Mouse (Mus musculus): ENCODE data around the gene Hes5. TPM values are rescaled to one million over a fixed set of nuclear protein-coding genes. Genes with fewer than 3 reads are reported as not detected.

Hes5 gene
- polyA plus RNA-seq, 1 experiment from 2014 or later = 0.33 TPM

- Histone ChIP-seq H3K36me3 (peaks cover 24% of the 10 kb centered on the region), H3K9me3 (replicated peaks) (no peaks in the 10 kb centered on the region), H3K27ac (peak overlapping the region; percentile 76), H3K27me3 (ENCODE audit: low read depth, poor library complexity, severe bottlenecking) (peaks cover 26% of the 10 kb centered on the region), H3K4me1 (peaks cover 46% of the 10 kb centered on the region), H3K4me3 (no peak overlapping the region)
- 86% methylated on average over 5 of the region's 5 CpGs for WGBS
- no peak for DNase-seq (ENCODE audit: low spot score)
Observed at GRCm38 (mm10) chr4:154985151-154985777, 24.5 kb downstream of the Hes5 start.

GRCm38 (mm10) chr4:154986096-154986495 is 25.4 kb downstream of the Hes5 start:
- Histone ChIP-seq H3K9me3 (replicated peaks) (no peaks in the 10 kb centered on the region), H3K36me3 (peaks cover 16% of the 10 kb centered on the region), H3K4me3 (peak overlapping the region; percentile 33), H3K27me3 (ENCODE audit: low read depth, poor library complexity, severe bottlenecking) (peaks cover 26% of the 10 kb centered on the region), H3K27ac (peak overlapping the region; percentile 76), H3K4me1 (peaks cover 46% of the 10 kb centered on the region)
- WGBS = 15% methylated on average over 17 of the region's 17 CpGs
- peak; percentile 85 for DNase-seq (ENCODE audit: low spot score)

- DNase-seq (ENCODE audit: low spot score) = no peak
- Histone ChIP-seq H3K4me1 (peaks cover 41% of the 10 kb centered on the region), H3K4me3 (no peak overlapping the region), H3K9me3 (replicated peaks) (no peaks in the 10 kb centered on the region), H3K36me3 (peaks cover 9% of the 10 kb centered on the region), H3K27ac (peak overlapping the region; percentile 76), H3K27me3 (ENCODE audit: low read depth, poor library complexity, severe bottlenecking) (peaks cover 26% of the 10 kb centered on the region)
- 81% methylated on average over 15 of the region's 15 CpGs for WGBS
Observed at GRCm38 (mm10) chr4:154986750-154987149, 26.0 kb downstream of the Hes5 start.

- no peak for DNase-seq (ENCODE audit: low spot score)
- H3K36me3 ChIP-seq = no peaks in the 10 kb centered on the region
- peaks cover 25% of the 10 kb centered on the region for H3K4me1 ChIP-seq
- H3K27ac ChIP-seq = no peak overlapping the region
- no peaks in the 10 kb centered on the region for H3K9me3 ChIP-seq (replicated peaks)
- no peak overlapping the region for H3K4me3 ChIP-seq
- WGBS = 84% methylated on average over 4 of the region's 4 CpGs
- H3K27me3 ChIP-seq (ENCODE audit: low read depth, poor library complexity, severe bottlenecking) = peaks cover 10% of the 10 kb centered on the region; the same call in 1 of the 2 replicates
Observed at GRCm38 (mm10) chr4:154994876-154995275, 34.2 kb downstream of the Hes5 start.

- 52% methylated on average over 8 of the region's 8 CpGs for WGBS
- H3K4me3 ChIP-seq = no peak overlapping the region
- H3K27me3 ChIP-seq (ENCODE audit: low read depth, poor library complexity, severe bottlenecking) = peaks cover 10% of the 10 kb centered on the region; the same call in 1 of the 2 replicates
Observed at GRCm38 (mm10) chr4:154996572-154997154, 35.9 kb downstream of the Hes5 start.

GRCm38 (mm10) chr4:154999379-154999778 is 38.7 kb downstream of the Hes5 start:
- Histone ChIP-seq H3K36me3 (no peaks in the 10 kb centered on the region), H3K27ac (no peak overlapping the region), H3K9me3 (replicated peaks) (no peaks in the 10 kb centered on the region), H3K27me3 (ENCODE audit: low read depth, poor library complexity, severe bottlenecking) (0 out of 2 replicates have a peak, but pooled peaks cover 3% of the 10 kb centered on the region), H3K4me3 (no peak overlapping the region), H3K4me1 (peaks cover 23% of the 10 kb centered on the region)
- WGBS = 91% methylated on average over 5 of the region's 5 CpGs
- DNase-seq (ENCODE audit: low spot score) = no peak

More at GRCm38 (mm10) chr4:154996572-154997154, 35.9 kb downstream of the Hes5 start:
- no peaks in the 10 kb centered on the region for H3K36me3 ChIP-seq
- H3K9me3 ChIP-seq (replicated peaks) = no peaks in the 10 kb centered on the region
- no peak for DNase-seq (ENCODE audit: low spot score)
- 0 out of 2 replicates have a peak overlapping the region, but pooled peaks have one; percentile 3 for H3K27ac ChIP-seq
- peaks cover 30% of the 10 kb centered on the region for H3K4me1 ChIP-seq

GRCm38 (mm10) chr4:155005278-155005677 is 44.6 kb downstream of the Hes5 start:
- H3K27ac ChIP-seq = no peak overlapping the region
- H3K9me3 ChIP-seq (replicated peaks) = no peaks in the 10 kb centered on the region
- WGBS = 92% methylated on average over 3 of the region's 3 CpGs
- no peak overlapping the region for H3K4me3 ChIP-seq
- H3K4me1 ChIP-seq = peaks cover 22% of the 10 kb centered on the region
- DNase-seq (ENCODE audit: low spot score) = no peak
- no peaks in the 10 kb centered on the region for H3K36me3 ChIP-seq
- H3K27me3 ChIP-seq (ENCODE audit: low read depth, poor library complexity, severe bottlenecking) = no peaks in the 10 kb centered on the region

- WGBS = 61% methylated on average over 10 of the region's 10 CpGs
- 0 out of 2 replicates have a peak overlapping the region, but pooled peaks have one; percentile 2 for H3K27ac ChIP-seq
- H3K27me3 ChIP-seq (ENCODE audit: low read depth, poor library complexity, severe bottlenecking) = no peaks in the 10 kb centered on the region
- H3K36me3 ChIP-seq = no peaks in the 10 kb centered on the region
- DNase-seq (ENCODE audit: low spot score) = no peak
- no peaks in the 10 kb centered on the region for H3K9me3 ChIP-seq (replicated peaks)
- H3K4me1 ChIP-seq = peaks cover 24% of the 10 kb centered on the region
- no peak overlapping the region for H3K4me3 ChIP-seq
Observed at GRCm38 (mm10) chr4:155006296-155006695, 45.6 kb downstream of the Hes5 start.

GRCm38 (mm10) chr4:155007641-155008040 is 46.9 kb downstream of the Hes5 start:
- Histone ChIP-seq H3K27me3 (ENCODE audit: low read depth, poor library complexity, severe bottlenecking) (no peaks in the 10 kb centered on the region), H3K27ac (no peak overlapping the region), H3K4me3 (no peak overlapping the region), H3K9me3 (replicated peaks) (no peaks in the 10 kb centered on the region), H3K4me1 (peaks cover 37% of the 10 kb centered on the region), H3K36me3 (no peaks in the 10 kb centered on the region)
- no peak for DNase-seq (ENCODE audit: low spot score)
- 84% methylated on average over 3 of the region's 3 CpGs for WGBS

- Histone ChIP-seq H3K4me1 (peaks cover 42% of the 10 kb centered on the region), H3K9me3 (replicated peaks) (no peaks in the 10 kb centered on the region), H3K36me3 (no peaks in the 10 kb centered on the region), H3K27me3 (ENCODE audit: low read depth, poor library complexity, severe bottlenecking) (no peaks in the 10 kb centered on the region), H3K27ac (no peak overlapping the region), H3K4me3 (no peak overlapping the region)
- no peak for DNase-seq (ENCODE audit: low spot score)
Observed at GRCm38 (mm10) chr4:155008075-155008474, 47.4 kb downstream of the Hes5 start.

- no peak overlapping the region for H3K27ac ChIP-seq
- 83% methylated on average over 3 of the region's 3 CpGs for WGBS
- no peaks in the 10 kb centered on the region for H3K27me3 ChIP-seq (ENCODE audit: low read depth, poor library complexity, severe bottlenecking)
Observed at GRCm38 (mm10) chr4:155009216-155009615, 48.5 kb downstream of the Hes5 start.

GRCm38 (mm10) chr4:155010870-155011269 is 50.1 kb downstream of the Hes5 start:
- Histone ChIP-seq H3K4me3 (no peak overlapping the region), H3K9me3 (replicated peaks) (no peaks in the 10 kb centered on the region), H3K27me3 (ENCODE audit: low read depth, poor library complexity, severe bottlenecking) (no peaks in the 10 kb centered on the region), H3K4me1 (peaks cover 52% of the 10 kb centered on the region), H3K27ac (0 out of 2 replicates have a peak overlapping the region, but pooled peaks have one; percentile 20), H3K36me3 (no peaks in the 10 kb centered on the region)
- DNase-seq (ENCODE audit: low spot score) = no peak
- 93% methylated on average over 5 of the region's 5 CpGs for WGBS

More at GRCm38 (mm10) chr4:155009216-155009615, 48.5 kb downstream of the Hes5 start:
- Histone ChIP-seq H3K4me3 (no peak overlapping the region), H3K9me3 (replicated peaks) (no peaks in the 10 kb centered on the region), H3K4me1 (peaks cover 43% of the 10 kb centered on the region), H3K36me3 (no peaks in the 10 kb centered on the region)
- DNase-seq (ENCODE audit: low spot score) = no peak

GRCm38 (mm10) chr4:155011312-155012025 is 50.7 kb downstream of the Hes5 start:
- no peak for DNase-seq (ENCODE audit: low spot score)
- Histone ChIP-seq H3K9me3 (replicated peaks) (no peaks in the 10 kb centered on the region), H3K36me3 (no peaks in the 10 kb centered on the region), H3K4me3 (no peak overlapping the region), H3K4me1 (peaks cover 48% of the 10 kb centered on the region), H3K27me3 (ENCODE audit: low read depth, poor library complexity, severe bottlenecking) (no peaks in the 10 kb centered on the region), H3K27ac (peak overlapping the region; percentile 26)
- 77% methylated on average over 8 of the region's 8 CpGs for WGBS

Data from limb, embryonic 10.5 days (tissue).